11 mouse cellular contexts compared by ENCODE assay signal in the genomic region with DNA sequence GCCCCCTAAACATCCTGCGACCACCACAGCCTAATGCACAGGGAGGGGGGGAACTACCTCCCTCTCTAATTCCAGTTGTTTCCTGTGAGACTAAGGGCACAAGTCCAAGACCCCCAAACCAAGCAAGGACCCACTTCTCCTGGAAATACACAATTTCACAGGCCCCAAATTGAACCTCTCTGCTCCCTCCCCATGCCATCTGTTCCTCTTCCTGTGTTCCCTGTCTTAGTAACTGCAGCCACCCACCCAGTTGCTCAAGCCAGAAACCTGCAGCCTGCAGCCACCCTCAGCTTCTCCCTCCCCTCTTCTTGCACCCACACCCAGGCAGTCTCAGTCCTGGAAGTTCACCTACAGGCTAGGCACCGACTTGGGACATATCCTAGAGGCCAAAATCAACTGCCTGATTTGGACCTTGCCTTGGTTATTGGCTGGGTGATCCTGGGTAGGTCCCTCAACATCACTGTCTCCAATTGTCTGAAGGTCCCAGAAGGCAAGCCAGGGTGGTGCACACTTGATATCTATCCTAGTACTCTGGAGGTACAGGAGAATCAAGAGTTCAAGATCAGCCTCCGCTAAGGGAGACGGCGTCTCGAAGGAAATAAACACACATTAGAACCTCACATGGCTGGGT. TPM values are rescaled to one million over a fixed set of nuclear protein-coding genes. Genes with fewer than 3 reads are reported as not detected.
DNase-seq lines count a peak whose midpoint lies in the region; ATAC-seq and TF ChIP-seq lines count a peak whose summit lies in the region.
"Had no signal": no experiment of that assay in that cellular context is flagged by ENCODE, and none has a peak within 500 bp of the region (broad histone marks: within the 10 kb centered on the region; RNA-seq: fewer than 3 reads in every experiment).

No protein-coding gene starts in this region.

- no peak for TF ChIP-seq EP300 in heart, postnatal 0 days (IDR thresholded peaks at IDR 0.05; ENCODE audit: low read depth)

- intact Hi-C loops in left cerebral cortex, postnatal 36 days (cut with DNase I), result no loop called here

- no peaks in the 10 kb centered on the region for H3K27me3 ChIP-seq in heart, postnatal 0 days (ENCODE audit: control insufficient read depth, insufficient read depth, low read length)
- H3K27me3 ChIP-seq: embryonic facial prominence, embryonic 12.5 days had no signal

- H3K4me2 ChIP-seq in heart, postnatal 0 days (ENCODE audit: low read depth, low read length), result peak overlapping the region; percentile 40; the same call in 1 of the 2 replicates
- H3K4me2 ChIP-seq: hindbrain, embryonic 15.5 days had no signal

- H3K4me3 ChIP-seq in heart, postnatal 0 days (ENCODE audit: low read depth, low read length), result no peak overlapping the region; the same call in 1 of the 2 replicates
- H3K4me3 ChIP-seq in bone marrow, adult 2 months (replicated peaks; ENCODE audit: control insufficient read depth, low read depth, low read length), result peak overlapping the region; percentile 2
- H3K4me3 ChIP-seq: embryonic facial prominence, embryonic 12.5 days; hindbrain, embryonic 15.5 days had no signal

- 67% methylated on average over 6 of the region's 6 CpGs for WGBS in heart, postnatal 0 days
- WGBS in bone marrow, adult 2 months, result 45% methylated on average over 6 of the region's 6 CpGs

- TF ChIP-seq POLR2A in bone marrow, adult 2 months (IDR thresholded peaks at IDR 0.05; ENCODE audit: borderline replicate concordance, control insufficient read depth, low read depth, low read length), result no peak

- no peak for DNase-seq in heart, postnatal 0 days (ENCODE audit: low spot score)
- DNase-seq in heart, adult 9 months (ENCODE audit: low spot score in 2 of 2), result no peak
- DNase-seq in CD4-positive helper T cell, adult 2 months (ENCODE audit: low read depth, low spot score), result peak; percentile 33
- DNase-seq in left cerebral cortex, postnatal 36 days (ENCODE audit: low spot score in 2 of 2), result peak; percentile 67 to 79
- no peak for DNase-seq in ovary, adult 18-20 months (ENCODE audit: low spot score)
- DNase-seq in gastrocnemius, postnatal 10 days, result no peak

- H3K36me3 ChIP-seq in heart, postnatal 0 days (replicated peaks; ENCODE audit: control insufficient read depth, insufficient read depth, low read length), result peaks cover 21% of the 10 kb centered on the region
- H3K36me3 ChIP-seq: hindbrain, embryonic 15.5 days had no signal

- peak overlapping the region; percentile 20; the same call in 1 of the 2 replicates for H3K27ac ChIP-seq in heart, postnatal 0 days (ENCODE audit: low read depth)
- H3K27ac ChIP-seq in bone marrow, adult 2 months (ENCODE audit: control insufficient read depth, insufficient read depth, low read depth, low read length, poor library complexity), result peak overlapping the region; percentile 78
- H3K27ac ChIP-seq: hindbrain, embryonic 15.5 days; liver, embryonic 14.5 days had no signal

- ATAC-seq in heart, postnatal 0 days (ENCODE audit: insufficient read depth, low read depth), result no peak
- no peak for ATAC-seq in inflammation-experienced regulatory T-cells, adult 6 months

- H3K9me3 ChIP-seq in heart, postnatal 0 days (replicated peaks; ENCODE audit: control insufficient read depth, low read length), result no peaks in the 10 kb centered on the region
- H3K9me3 ChIP-seq: embryonic facial prominence, embryonic 12.5 days; hindbrain, embryonic 15.5 days had no signal

- no peak for TF ChIP-seq CTCF in heart, postnatal 0 days (IDR thresholded peaks at IDR 0.05; ENCODE audit: low read depth)
- TF ChIP-seq CTCF in bone marrow, adult 2 months (IDR thresholded peaks at IDR 0.05; ENCODE audit: control insufficient read depth, insufficient read depth, low read length), result no peak

- H3K4me1 ChIP-seq in heart, postnatal 0 days (ENCODE audit: control insufficient read depth, insufficient read depth), result peaks cover 48% of the 10 kb centered on the region
- peaks cover 14% of the 10 kb centered on the region for H3K4me1 ChIP-seq in bone marrow, adult 2 months (ENCODE audit: control insufficient read depth, insufficient read depth, low read length)

- 0 out of 2 replicates have a peak overlapping the region, but pooled peaks have one; percentile 31 for H3K9ac ChIP-seq in heart, postnatal 0 days (replicated peaks; ENCODE audit: low read depth, low read length)
- H3K9ac ChIP-seq: hindbrain, embryonic 15.5 days; liver, embryonic 14.5 days had no signal

RNA-seq across cellular contexts. Expression of a gene that starts 5.5 kb away (rescaled TPM):
- 23.8 and 96.9 TPM in 2 replicates for total RNA-seq in heart, postnatal 0 days (2014; rRNA removed; ENCODE audit: low replicate concordance)
- polyA plus RNA-seq in heart, postnatal 0 days (2015; fragmentation: Nextera tagmentation; extraction: Ambion mirVana), result 4.0 and 4.2 TPM in 2 replicates
- 6.4 and 19.5 TPM in 2 replicates for polyA plus RNA-seq in bone marrow, adult 2 months (2011; ENCODE audit: insufficient read depth, insufficient read length, low replicate concordance, missing spikeins)
- total RNA-seq in left cerebral cortex, postnatal 36 days (2021), result 10 to 100 TPM; 12.5 to 19.1 TPM
- polyA plus RNA-seq in inflammation-experienced regulatory T-cells, adult 6 months (2017; shearing (Covaris generic)), result 10 to 100 TPM; 21.7 to 47.3 (median 39.5) TPM
- 1 to 10 TPM; 2.6 to 3.4 TPM for total RNA-seq in gastrocnemius, postnatal 10 days (2021)

RNA-seq across cellular contexts. Expression of a gene that starts 41.5 kb away (rescaled TPM):
- 0.27 TPM in 1 of 2 replicates, not detected in the other for total RNA-seq in heart, postnatal 0 days (2014; rRNA removed; ENCODE audit: low replicate concordance)
- 0.05 and 0.07 TPM in 2 replicates for polyA plus RNA-seq in heart, postnatal 0 days (2015; fragmentation: Nextera tagmentation; extraction: Ambion mirVana)
- 1.5 and 5.0 TPM in 2 replicates for polyA plus RNA-seq in bone marrow, adult 2 months (2011; ENCODE audit: insufficient read depth, insufficient read length, low replicate concordance, missing spikeins)
- under 1 TPM; 0.50 to 0.67 TPM for total RNA-seq in left cerebral cortex, postnatal 36 days (2021)
- polyA plus RNA-seq in inflammation-experienced regulatory T-cells, adult 6 months (2017; shearing (Covaris generic)), result not detected
- under 1 TPM in 1 of 2 experiments, not detected in 1; 0.11 TPM for total RNA-seq in gastrocnemius, postnatal 10 days (2021)

RNA-seq across cellular contexts. Expression of a gene that starts 41.6 kb away (rescaled TPM):
- 10.0 and 63.5 TPM in 2 replicates for total RNA-seq in heart, postnatal 0 days (2014; rRNA removed; ENCODE audit: low replicate concordance)
- 14.1 and 16.8 TPM in 2 replicates for polyA plus RNA-seq in heart, postnatal 0 days (2015; fragmentation: Nextera tagmentation; extraction: Ambion mirVana)
- 2.7 and 4.6 TPM in 2 replicates for polyA plus RNA-seq in bone marrow, adult 2 months (2011; ENCODE audit: insufficient read depth, insufficient read length, low replicate concordance, missing spikeins)
- 10 to 100 TPM; 36.3 to 40.6 TPM for total RNA-seq in left cerebral cortex, postnatal 36 days (2021)
- 1 to 10 TPM; 2.9 to 4.8 (median 4.5) TPM for polyA plus RNA-seq in inflammation-experienced regulatory T-cells, adult 6 months (2017; shearing (Covaris generic))
- 10 to 100 TPM; 16.2 to 17.6 TPM for total RNA-seq in gastrocnemius, postnatal 10 days (2021)

RNA-seq across cellular contexts. Expression of a gene that starts 44.5 kb away (rescaled TPM):
- 140 and 178 TPM in 2 replicates for total RNA-seq in heart, postnatal 0 days (2014; rRNA removed; ENCODE audit: low replicate concordance)
- 38.4 and 45.1 TPM in 2 replicates for polyA plus RNA-seq in heart, postnatal 0 days (2015; fragmentation: Nextera tagmentation; extraction: Ambion mirVana)
- polyA plus RNA-seq in bone marrow, adult 2 months (2011; ENCODE audit: insufficient read depth, insufficient read length, low replicate concordance, missing spikeins), result not detected in 2 replicates
- under 1 TPM in 1 of 2 experiments, not detected in 1; 0.15 TPM for total RNA-seq in left cerebral cortex, postnatal 36 days (2021)
- not detected for polyA plus RNA-seq in inflammation-experienced regulatory T-cells, adult 6 months (2017; shearing (Covaris generic))
- total RNA-seq in gastrocnemius, postnatal 10 days (2021), result 10 to 100 TPM; 58.2 to 84.6 TPM
- polyA plus RNA-seq: hindbrain, embryonic 15.5 days; liver, embryonic 14.5 days had no signal

Comparison
In these comparisons a context has a peak if more than half of its experiments do, and no peak if none do; other contexts are left out.
1. DNase-seq: peak in CD4-positive helper T cell, adult 2 months (single experiment) and left cerebral cortex, postnatal 36 days (2 of 2); none in heart, postnatal 0 days (single experiment), heart, adult 9 months (0 of 2), ovary, adult 18-20 months (single experiment) and gastrocnemius, postnatal 10 days (single experiment).